Mouse (Mus musculus): Measurements from ENCODE around the gene Katnb1.

Gene Katnb1

DNA sequence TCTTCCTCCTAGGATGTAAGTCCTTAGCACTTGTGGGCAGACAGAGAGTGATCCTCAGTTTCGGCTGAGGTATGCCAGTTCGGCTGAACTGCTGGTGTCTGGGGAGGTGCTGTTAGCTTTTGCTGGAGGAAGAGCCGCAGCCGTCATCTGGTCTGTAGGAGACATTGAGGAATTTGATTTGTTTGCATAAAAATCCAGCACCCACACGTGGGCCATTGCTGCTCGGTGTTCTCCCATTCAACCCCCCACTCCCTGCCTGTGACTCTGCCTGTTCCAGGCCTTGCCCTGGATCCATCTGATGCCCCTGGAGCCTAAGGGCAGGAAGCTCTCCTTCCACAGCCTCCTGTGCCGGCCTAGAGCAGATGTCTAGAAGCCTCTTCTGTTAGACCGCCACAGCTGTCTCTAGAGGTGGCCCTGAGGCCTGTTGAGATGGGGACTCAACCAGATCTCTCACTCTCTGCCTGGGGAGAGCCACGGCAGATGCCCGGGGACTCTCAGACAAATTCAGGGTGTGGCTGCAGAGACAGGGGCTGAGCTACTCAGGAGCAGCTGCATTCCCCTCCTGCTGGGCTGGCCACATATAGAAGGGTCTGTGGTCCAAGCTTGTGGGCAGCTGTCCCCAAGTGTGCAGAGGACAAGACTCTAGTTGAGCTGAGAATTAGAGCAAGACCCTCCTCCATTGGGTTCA is 3.9 kb downstream of the Katnb1 start:
- no peak for DNase-seq

DNA sequence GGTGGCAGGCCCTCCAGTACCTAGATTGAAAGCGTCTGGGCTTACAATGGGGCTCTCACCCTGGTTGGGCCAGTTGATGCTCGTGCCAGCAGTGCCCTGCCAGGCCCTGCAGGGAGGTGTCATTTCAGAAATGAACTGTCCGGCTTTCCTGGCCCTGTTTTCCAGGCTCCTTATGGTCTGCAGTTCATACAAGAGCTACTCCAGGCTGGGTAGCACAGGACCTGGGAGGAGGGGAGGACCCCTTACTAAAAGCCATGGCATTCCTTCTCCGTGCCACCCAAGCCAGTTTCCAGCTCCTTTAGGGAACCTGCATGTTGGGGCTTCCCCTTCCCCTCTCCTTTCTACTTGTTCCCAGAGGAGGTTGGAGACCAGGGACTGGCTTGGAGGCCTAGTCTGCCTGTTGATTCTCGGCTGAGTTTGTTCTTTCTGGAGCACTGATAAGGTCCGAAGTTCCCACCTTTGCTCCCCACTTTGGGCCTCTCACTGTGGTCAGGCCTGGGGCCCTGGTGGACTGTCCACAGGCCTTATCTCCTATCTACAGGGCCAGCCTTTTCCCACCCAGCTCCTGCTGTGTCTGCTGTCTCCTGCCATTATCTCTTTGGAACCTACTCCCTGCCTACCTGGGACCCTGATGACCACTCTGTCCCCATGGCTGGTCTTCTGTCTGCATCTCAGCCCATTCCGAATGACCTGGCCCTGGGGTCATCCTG is 4.6 kb downstream of the Katnb1 start:
- no peak for DNase-seq

DNA sequence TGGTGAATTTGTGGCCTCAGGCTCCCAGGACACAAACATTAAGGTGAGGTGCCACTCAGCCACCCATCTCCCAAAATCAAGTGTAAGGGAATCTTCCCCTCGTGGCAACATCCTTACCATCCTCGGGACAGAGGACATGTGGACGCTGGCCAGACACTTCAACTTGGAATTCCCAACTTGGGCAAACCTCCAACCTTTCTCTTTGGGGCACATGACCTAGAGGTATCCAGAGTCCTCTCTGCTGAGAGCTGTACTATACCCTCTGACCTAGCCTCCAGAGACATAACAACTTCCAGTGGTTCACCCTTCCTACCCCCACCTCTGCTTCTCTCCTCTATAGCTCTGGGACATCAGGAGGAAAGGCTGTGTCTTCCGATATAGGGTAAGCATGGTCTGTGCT is 12.6 kb downstream of the Katnb1 start:
- DNase-seq: peak; percentile 83 to 90

DNA sequence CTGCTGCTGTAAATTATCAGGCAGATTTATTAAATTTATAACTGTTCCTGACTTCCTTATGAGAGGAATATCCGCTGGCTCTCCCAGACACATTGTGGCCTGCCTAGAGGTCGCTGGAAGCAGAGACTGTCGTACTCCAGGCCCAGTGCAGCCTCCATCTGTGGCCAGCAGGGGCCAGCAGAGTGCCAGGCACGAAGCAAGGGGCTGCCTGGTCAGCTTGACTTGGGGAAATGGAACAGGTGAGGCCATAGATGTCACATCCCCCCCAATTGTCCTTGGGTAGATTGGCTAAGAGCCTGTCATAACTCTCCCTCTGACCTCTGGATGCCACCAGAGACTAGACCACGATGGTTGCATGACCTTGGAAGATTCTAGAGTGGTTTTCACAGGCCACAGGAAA is 18.0 kb downstream of the Katnb1 start:
- DNase-seq: peak; percentile 64 to 90

GRCm38 (mm10) chr8:95101972-95102371 is 21.0 kb downstream of the Katnb1 start:
- no peak for DNase-seq

- DNase-seq: no peak
These were observed 26.3 kb downstream of the Katnb1 start for GRCm38 (mm10) chr8:95107306-95107705.

GRCm38 (mm10) chr8:95112594-95112993 is 31.6 kb downstream of the Katnb1 start:
- DNase-seq: peak in 1 of 2 experiments; percentile 37

DNA sequence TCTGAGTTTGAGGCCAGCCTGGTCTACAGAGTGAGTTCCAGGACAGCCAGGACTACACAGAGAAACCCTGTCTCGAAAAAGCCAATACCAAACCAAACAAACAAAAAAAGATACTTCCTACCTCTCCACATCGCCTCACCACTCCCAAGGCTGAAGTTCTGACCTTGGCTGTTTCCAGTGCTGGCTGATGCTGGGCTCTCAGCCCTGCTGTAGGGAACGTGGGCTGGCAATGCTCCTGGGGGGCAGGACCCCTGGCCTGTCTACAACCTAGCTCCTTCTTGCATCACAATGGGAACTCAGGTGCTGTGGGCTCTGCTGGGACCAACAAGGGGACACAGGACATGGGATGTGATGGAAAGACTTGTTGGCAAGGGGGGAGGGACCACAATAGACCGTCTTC is 32.1 kb downstream of the Katnb1 start:
- DNase-seq: no peak

- DNase-seq: peak in 1 of 2 experiments; percentile 49
These were observed 32.8 kb downstream of the Katnb1 start for GRCm38 (mm10) chr8:95113750-95114149.

- DNase-seq: peak in 1 of 2 experiments; percentile 68
These were observed 42.5 kb downstream of the Katnb1 start for GRCm38 (mm10) chr8:95123455-95123854.

DNA sequence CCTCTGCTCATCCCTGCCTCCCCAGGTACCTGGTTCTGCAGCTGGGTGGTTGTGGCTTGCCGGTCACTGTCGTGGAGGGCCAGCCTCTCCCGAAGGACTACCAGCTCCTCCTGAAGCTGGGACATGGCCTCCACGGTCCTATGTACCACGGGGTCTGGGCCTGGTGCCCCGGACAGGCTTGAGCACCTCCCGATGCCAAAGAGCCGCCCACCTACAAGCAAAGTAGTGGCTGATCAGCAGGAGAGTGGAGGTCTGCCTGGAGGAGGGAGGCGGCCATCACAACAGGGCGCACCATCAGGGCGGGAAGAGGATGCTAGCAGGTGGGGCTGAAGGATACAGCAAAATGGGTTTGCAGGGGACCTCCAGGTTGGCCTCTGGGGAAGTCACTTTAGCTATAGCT is 45.5 kb downstream of the Katnb1 start:
- DNase-seq: no peak

DNA sequence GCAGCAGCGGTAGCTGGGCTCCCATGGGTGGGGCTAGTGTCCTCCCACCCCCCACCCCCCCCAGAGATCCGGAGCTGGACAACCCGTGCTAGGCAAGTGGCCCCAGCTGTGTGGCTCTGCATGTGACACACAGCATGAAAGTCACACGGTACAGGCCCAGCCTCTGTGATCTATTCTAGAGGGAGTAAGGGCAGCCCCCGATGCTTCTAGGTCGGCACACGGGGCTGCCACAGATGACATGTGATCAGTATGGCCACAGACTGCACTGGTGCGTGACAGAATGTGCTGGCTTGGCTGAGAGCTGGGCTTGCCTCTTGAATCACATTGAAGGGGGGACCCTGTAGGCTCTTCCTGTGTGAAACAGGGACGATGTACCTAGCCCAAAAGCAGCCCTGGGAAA is 46.7 kb downstream of the Katnb1 start:
- DNase-seq: peak in 1 of 2 experiments; percentile 32

DNA sequence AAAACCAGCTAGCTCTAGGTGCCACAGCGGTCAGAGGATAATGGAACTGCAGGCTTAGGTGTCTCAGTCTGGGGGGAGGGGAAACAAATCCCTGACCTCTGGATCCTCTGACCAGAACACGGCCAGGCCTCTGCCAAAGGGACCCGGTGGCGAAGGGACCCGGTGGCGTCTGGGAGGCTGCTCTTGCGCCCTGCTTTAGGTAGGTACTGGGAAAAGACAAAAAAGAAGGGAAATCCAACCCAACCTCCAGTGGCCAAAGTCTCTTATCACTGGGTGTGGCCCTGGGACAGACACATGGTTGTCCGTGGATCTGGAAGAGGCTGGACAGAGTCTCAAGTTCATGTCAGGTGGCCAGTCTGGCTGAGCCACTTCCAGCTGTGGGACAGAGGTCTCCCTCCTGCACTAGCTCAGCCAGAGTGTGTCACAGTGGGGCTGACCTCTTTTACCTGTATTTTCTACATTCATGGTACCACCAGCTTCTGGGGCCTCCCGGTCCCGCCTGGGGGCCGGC is 47.8 kb downstream of the Katnb1 start:
- peak in 1 of 2 experiments; percentile 57 for DNase-seq

DNA sequence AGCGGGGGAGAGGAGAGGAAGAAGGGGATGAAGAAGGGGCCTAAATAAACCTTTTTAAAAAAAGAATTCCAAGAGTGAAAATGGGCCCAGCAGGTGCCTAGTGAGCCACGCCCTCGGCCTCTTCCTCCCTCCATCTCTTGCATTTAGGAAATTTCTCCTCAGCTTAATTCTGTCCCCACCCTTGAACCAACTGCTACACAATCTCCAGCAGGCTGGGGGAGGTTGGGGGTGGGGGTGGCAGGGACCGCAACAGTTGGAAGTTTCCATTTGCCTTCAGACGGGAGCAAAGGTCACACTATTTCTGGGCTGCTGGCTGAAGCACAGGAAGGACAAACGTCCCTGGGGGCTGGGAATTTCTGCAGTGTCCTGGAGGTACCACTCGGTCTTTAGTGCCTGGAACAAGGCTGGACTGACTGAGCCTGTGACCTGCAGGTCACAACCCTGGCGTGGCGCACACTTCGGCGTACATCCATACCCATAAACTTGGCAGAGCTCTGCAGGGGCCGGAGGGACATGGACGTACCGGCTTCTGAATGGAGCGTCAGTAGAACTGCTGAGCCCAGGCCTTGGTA is 50.1 kb downstream of the Katnb1 start:
- DNase-seq: peak; percentile 86 to 93

DNA sequence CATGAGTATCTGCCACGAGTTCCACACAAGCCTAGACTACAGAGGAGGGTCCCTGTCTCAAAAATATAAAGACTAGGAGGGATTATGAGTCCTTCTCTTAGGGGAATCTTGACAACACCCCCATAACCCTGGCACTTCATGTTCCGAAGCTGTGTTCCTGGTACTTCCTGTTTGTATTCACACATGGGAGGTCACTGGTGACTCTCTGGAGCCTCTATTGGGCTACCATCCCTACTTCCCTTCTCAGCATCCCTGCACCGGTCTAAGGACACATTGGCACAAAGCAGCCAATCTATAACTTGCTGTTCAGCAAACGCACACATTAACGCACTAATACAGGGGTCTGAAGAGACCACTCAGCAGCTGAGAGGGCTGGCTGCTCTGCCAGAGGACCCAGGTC is 51.0 kb downstream of the Katnb1 start:
- no peak for DNase-seq

- no peak for DNase-seq
These were observed 53.2 kb downstream of the Katnb1 start for GRCm38 (mm10) chr8:95134186-95134585.

DNA sequence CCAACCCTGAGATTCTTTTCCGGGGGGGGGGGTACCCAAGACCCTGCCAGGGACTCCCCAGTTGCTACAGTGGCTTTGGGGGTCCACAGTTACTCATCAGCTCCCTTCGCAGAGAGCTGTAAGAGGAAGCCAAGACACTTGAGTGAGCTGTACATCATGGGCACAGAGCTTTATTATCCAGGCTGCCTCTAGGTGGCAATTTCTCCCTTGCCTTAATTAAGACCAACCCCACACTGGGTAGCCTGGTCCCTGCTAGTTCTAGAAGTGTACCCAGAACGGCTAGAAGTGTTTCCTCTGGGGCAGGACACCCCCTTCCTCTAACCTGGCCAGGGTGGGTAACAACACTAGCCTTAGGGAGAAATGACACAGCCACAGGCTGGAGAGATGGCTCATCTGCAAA is 54.3 kb downstream of the Katnb1 start:
- no peak for DNase-seq

GRCm38 (mm10) chr8:95136218-95136617 is 55.2 kb downstream of the Katnb1 start:
- DNase-seq: no peak

GRCm38 (mm10) chr8:95137201-95137600 is 56.2 kb downstream of the Katnb1 start:
- peak in 1 of 2 experiments; percentile 36 for DNase-seq

DNA sequence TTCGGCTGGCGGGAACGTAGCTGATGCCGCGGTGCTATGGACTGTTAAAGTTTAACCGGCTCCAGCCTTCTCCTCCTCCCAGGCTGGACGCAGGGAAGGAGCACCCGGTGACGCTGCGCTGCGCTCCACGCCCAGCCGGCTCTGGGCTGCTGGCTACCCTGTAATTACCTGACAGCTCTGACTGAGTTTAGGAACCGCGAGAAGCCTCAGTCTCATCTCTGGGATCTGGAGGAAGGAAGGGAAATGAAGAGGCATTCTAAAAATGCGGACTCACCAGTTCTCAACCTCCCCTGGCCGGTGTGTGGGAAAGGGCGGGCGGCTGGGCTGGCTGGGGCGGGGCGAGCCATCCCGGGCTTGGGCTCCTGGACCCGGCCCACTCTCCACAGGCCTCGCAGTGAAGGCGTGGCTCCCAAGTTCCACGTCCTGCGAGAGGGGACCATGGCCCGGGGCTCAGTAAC is 56.7 kb downstream of the Katnb1 start:
- peak; percentile 86 to 88 for DNase-seq

GRCm38 (mm10) chr8:95138341-95139050 is 57.5 kb downstream of the Katnb1 start:
- peak in 1 of 2 experiments; percentile 45 for DNase-seq

DNA sequence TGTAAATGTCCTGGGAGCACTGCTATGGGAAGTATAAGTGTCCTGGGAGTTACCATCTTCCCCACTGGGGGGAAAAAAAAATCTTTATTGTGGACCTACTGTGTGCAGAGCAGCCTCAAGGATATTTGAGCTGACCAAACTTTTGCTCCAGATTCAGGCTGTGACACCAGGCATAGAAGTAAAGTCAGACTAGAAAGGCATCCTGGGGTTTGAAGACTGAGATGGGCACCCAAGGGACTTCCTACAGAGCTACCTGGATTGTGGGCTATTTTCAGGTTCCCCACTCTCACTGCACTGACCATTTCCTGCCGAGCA is 58.0 kb downstream of the Katnb1 start:
- no peak for DNase-seq

GRCm38 (mm10) chr8:95140555-95140954 is 59.6 kb downstream of the Katnb1 start:
- DNase-seq: peak; percentile 45 to 65
